Mouse (Mus musculus) urinary bladder, adult 18-20 months (tissue): ENCODE measurements around the gene Psmd6.
A peak's percentile ranks its signal among the peaks of the same experiment; 100 is the strongest.

Experiments used
- DNase-seq, 2 experiments: peaks; one replicate each; pipeline ENCODE4 v3.0.0; 2022; ENCODE audit warnings: low spot score in 2 of 2, mixed read lengths in 2 of 2

Gene Psmd6

GRCm38 (mm10) chr14:14120230-14121096, at the start of gene Psmd6:
Gene Psmd6, minus strand, starts transcription at chr14:14120984.
- DNase-seq: peak; percentile 85 to 97

GRCm38 (mm10) chr14:14110710-14111109, 10.1 kb downstream of the Psmd6 start:
- no peak for DNase-seq

- no peak for DNase-seq
Observed at GRCm38 (mm10) chr14:14104930-14105318, 15.9 kb downstream of the Psmd6 start.

GRCm38 (mm10) chr14:14104213-14104929, 16.4 kb downstream of the Psmd6 start:
- no peak for DNase-seq

- DNase-seq: no peak
Observed at GRCm38 (mm10) chr14:14101296-14101695, 19.5 kb downstream of the Psmd6 start.

GRCm38 (mm10) chr14:14100773-14101280, 20.0 kb downstream of the Psmd6 start:
- DNase-seq: no peak

GRCm38 (mm10) chr14:14098330-14098980, 22.3 kb downstream of the Psmd6 start:
- DNase-seq: peak; percentile 75 to 83

- no peak for DNase-seq
Observed at GRCm38 (mm10) chr14:14090571-14090970, 30.2 kb downstream of the Psmd6 start.

GRCm38 (mm10) chr14:14088016-14088791, 32.6 kb downstream of the Psmd6 start:
- no peak for DNase-seq

GRCm38 (mm10) chr14:14087348-14087747, 33.4 kb downstream of the Psmd6 start:
- DNase-seq: no peak

GRCm38 (mm10) chr14:14086711-14087263, 34.0 kb downstream of the Psmd6 start:
- DNase-seq: no peak

- DNase-seq: no peak
Observed at GRCm38 (mm10) chr14:14083811-14084210, 37.0 kb downstream of the Psmd6 start.

GRCm38 (mm10) chr14:14080604-14081194, 40.1 kb downstream of the Psmd6 start:
- DNase-seq: no peak

- no peak for DNase-seq
Observed at GRCm38 (mm10) chr14:14071456-14071855, 49.3 kb downstream of the Psmd6 start.

- no peak for DNase-seq
Observed at GRCm38 (mm10) chr14:14070541-14071315, 50.1 kb downstream of the Psmd6 start.

- no peak for DNase-seq
Observed at GRCm38 (mm10) chr14:14068553-14068952, 52.2 kb downstream of the Psmd6 start.

GRCm38 (mm10) chr14:14067648-14068472, 52.9 kb downstream of the Psmd6 start:
- no peak for DNase-seq

GRCm38 (mm10) chr14:14066241-14066640, 54.5 kb downstream of the Psmd6 start:
- no peak for DNase-seq

GRCm38 (mm10) chr14:14065142-14065498, 55.7 kb downstream of the Psmd6 start:
- no peak for DNase-seq
